9 mouse cellular contexts compared by ENCODE assay signal in the genomic region with DNA sequence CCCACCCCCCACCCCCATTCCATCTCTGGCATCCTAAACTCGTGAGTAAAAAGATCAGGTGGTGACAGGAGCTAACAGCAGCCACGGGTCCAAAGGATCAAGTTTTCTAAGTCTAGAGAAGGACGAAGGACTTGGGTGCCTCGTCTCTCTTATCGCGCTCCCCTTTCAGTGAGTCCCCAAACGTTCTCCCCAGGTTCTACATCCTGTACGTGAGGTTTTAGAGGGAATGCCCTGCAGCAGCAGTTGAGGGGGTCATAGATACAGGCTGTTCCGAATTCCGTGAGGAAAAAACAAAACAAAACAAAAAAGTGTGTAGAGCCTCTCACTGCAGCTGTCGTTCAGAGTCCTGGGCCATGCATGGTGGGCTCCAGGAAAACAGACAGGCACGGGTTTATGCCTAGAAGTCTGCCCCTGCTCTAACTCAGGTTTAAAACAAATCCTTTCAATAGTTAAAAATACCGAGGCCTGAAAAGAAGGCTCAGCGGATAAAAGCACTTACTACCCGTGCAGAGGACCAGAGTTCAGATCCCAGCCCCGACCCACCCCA. TPM values are rescaled to one million over a fixed set of nuclear protein-coding genes. Genes with fewer than 3 reads are reported as not detected.
DNase-seq lines count a peak whose midpoint lies in the region; ATAC-seq and TF ChIP-seq lines count a peak whose summit lies in the region.
"Had no signal": no experiment of that assay in that cellular context is flagged by ENCODE, and none has a peak within 500 bp of the region (broad histone marks: within the 10 kb centered on the region; RNA-seq: fewer than 3 reads in every experiment).

No protein-coding gene starts in this region.

- 18% methylated on average over 16 of the region's 16 CpGs for WGBS in liver, embryonic 12.5 days (ENCODE audit: insufficient replicate concordance)
- 13% methylated on average over 16 of the region's 16 CpGs for WGBS in stomach, postnatal 0 days
- WGBS in lung, adult 2 months: 19% methylated on average over 16 of the region's 16 CpGs

- DNase-seq in thymus, postnatal 14 days: peak; percentile 36
- DNase-seq in thymus, postnatal 10 days (ENCODE audit: low spot score in 2 of 2): no peak
- DNase-seq in stomach, postnatal 0 days (ENCODE audit: low spot score): no peak
- DNase-seq in cerebellum, adult 18-20 months: no peak
- DNase-seq in lung, adult 2 months: no peak
- DNase-seq: adrenal gland, postnatal 25 days had no signal

- peak overlapping the region; percentile 58 for H3K9ac ChIP-seq in liver, embryonic 12.5 days
- H3K9ac ChIP-seq in stomach, postnatal 0 days (ENCODE audit: low read length): no peak overlapping the region

- TF ChIP-seq EP300 in stomach, postnatal 0 days (optimal IDR thresholded peaks at IDR 0.05): no peak

- no peaks in the 10 kb centered on the region for H3K9me3 ChIP-seq in erythroblast, embryonic 14.5 days (ENCODE audit: control insufficient read depth, low read length)
- no peaks in the 10 kb centered on the region for H3K9me3 ChIP-seq in liver, embryonic 12.5 days (replicated peaks)
- no peaks in the 10 kb centered on the region for H3K9me3 ChIP-seq in stomach, postnatal 0 days (ENCODE audit: control insufficient read depth, low read length)

- H3K4me2 ChIP-seq in liver, embryonic 12.5 days: peak overlapping the region; percentile 80
- H3K4me2 ChIP-seq in stomach, postnatal 0 days (replicated peaks; ENCODE audit: low read depth): peak overlapping the region; percentile 62

- 0 out of 2 replicates have a peak overlapping the region, but pooled peaks have one; percentile 46 for H3K27ac ChIP-seq in liver, embryonic 12.5 days
- no peak overlapping the region for H3K27ac ChIP-seq in stomach, postnatal 0 days (replicated peaks)

- TF ChIP-seq CTCF in stomach, postnatal 0 days (IDR thresholded peaks at IDR 0.05; ENCODE audit: low read depth): no peak
- TF ChIP-seq CTCF in lung, adult 2 months (IDR thresholded peaks at IDR 0.05; ENCODE audit: insufficient read depth, low read length): no peak

- H3K36me3 ChIP-seq in erythroblast, embryonic 14.5 days (ENCODE audit: control insufficient read depth): no peaks in the 10 kb centered on the region
- no peaks in the 10 kb centered on the region for H3K36me3 ChIP-seq in liver, embryonic 12.5 days
- H3K36me3 ChIP-seq in stomach, postnatal 0 days (ENCODE audit: control insufficient read depth, insufficient read depth, low read length): no peaks in the 10 kb centered on the region

- no peak for ATAC-seq in erythroblast, adult 5-6 weeks (replicated peaks; ENCODE audit: low FRiP score, poor library complexity, severe bottlenecking)
- ATAC-seq in liver, embryonic 12.5 days: no peak
- no peak for ATAC-seq in stomach, postnatal 0 days (ENCODE audit: low FRiP score, low TSS enrichment)

- no peak for TF ChIP-seq POLR2A in lung, adult 2 months (IDR thresholded peaks at IDR 0.05; ENCODE audit: borderline replicate concordance, extremely low read depth, low read depth, low read length)

- H3K27me3 ChIP-seq in erythroblast, embryonic 14.5 days (ENCODE audit: control insufficient read depth): peaks cover 62% of the 10 kb centered on the region
- peaks cover 55% of the 10 kb centered on the region for H3K27me3 ChIP-seq in liver, embryonic 12.5 days (replicated peaks)
- H3K27me3 ChIP-seq in stomach, postnatal 0 days (ENCODE audit: control insufficient read depth, insufficient read depth, low read length): no peaks in the 10 kb centered on the region

- H3K4me3 ChIP-seq in erythroblast, embryonic 14.5 days (replicated peaks): peak overlapping the region; percentile 66
- H3K4me3 ChIP-seq in liver, embryonic 12.5 days: peak overlapping the region; percentile 58
- H3K4me3 ChIP-seq in stomach, postnatal 0 days (ENCODE audit: low read depth, low read length): peak overlapping the region; percentile 37; the same call in 1 of the 2 replicates
- no peak overlapping the region for H3K4me3 ChIP-seq in lung, adult 2 months (replicated peaks; ENCODE audit: extremely low read depth, low read depth, low read length)

- peaks cover 31% of the 10 kb centered on the region for H3K4me1 ChIP-seq in erythroblast, embryonic 14.5 days (ENCODE audit: control insufficient read depth)
- H3K4me1 ChIP-seq in liver, embryonic 12.5 days: peaks cover 36% of the 10 kb centered on the region
- H3K4me1 ChIP-seq in stomach, postnatal 0 days (replicated peaks; ENCODE audit: control insufficient read depth, insufficient read depth): no peaks in the 10 kb centered on the region
- peaks cover 4% of the 10 kb centered on the region; the same call in 1 of the 2 replicates for H3K4me1 ChIP-seq in lung, adult 2 months (ENCODE audit: control insufficient read depth, insufficient read depth, low read length)

RNA-seq across cellular contexts. Expression of a gene that starts 16.7 kb away (rescaled TPM):
- polyA plus RNA-seq in erythroblast, embryonic 14.5 days (2012): 8.5 and 10.9 TPM in 2 replicates
- total RNA-seq in erythroblast, adult 5-6 weeks (2015; ENCODE audit: low replicate concordance): 8.5 and 27.4 TPM in 2 replicates
- total RNA-seq in erythroblast, adult 5-6 weeks (2017; ENCODE audit: low replicate concordance): 6.0 and 26.9 TPM in 2 replicates
- 4.3 and 4.6 TPM in 2 replicates for polyA plus RNA-seq in liver, embryonic 12.5 days (2016; fragmentation: Nextera tagmentation; extraction: Ambion mirVana)
- 2.2 and 2.9 TPM in 2 replicates for polyA plus RNA-seq in stomach, postnatal 0 days (2015; fragmentation: Nextera tagmentation; extraction: Ambion mirVana)
- 95.0 and 99.6 TPM in 2 replicates for polyA plus RNA-seq in lung, adult 2 months (2012; rRNA removed)
